Mouse (Mus musculus): ENCODE measurements around the gene Cnnm2.
"Not testable (repeated sequence)": the region's sequence is repeated elsewhere in the genome, so short reads cannot be mapped to it uniquely, and the experiment has no call there.

DNA sequence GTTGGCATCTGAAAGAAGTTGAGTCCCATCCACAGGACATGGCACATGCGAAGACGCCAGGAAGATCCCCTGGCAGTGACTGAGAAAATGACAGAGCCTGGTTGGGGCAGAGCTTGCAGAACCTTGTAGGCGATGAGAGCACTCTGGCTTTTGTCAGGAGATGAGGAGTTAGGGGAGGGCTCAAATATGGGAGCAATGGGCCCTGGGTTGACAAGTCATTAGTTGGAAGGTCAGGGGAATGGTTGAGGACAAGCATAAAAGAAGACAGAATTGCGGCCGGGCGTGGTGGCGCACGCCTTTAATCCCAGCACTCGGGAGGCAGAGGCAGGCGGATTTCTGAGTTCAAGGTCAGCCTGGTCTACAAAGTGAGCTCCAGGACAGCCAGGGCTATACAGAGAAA, 1.5 kb upstream of the Cnnm2 start:
- not testable (repeated sequence) for TF ChIP-seq POLR2A, CTCF (IDR thresholded peaks at IDR 0.05; ENCODE audit: extremely low read depth, insufficient read depth, low read length)

All from cortical plate, adult 2 months (tissue).